Mouse (Mus musculus) granulocyte monocyte progenitor cell, adult 5-6 weeks (primary cell): Measurements from ENCODE around the gene Upk1a. TPM values are rescaled to one million over a fixed set of nuclear protein-coding genes. Genes with fewer than 3 reads are reported as not detected.

Experiments used
- ATAC-seq: replicated peaks from 2 replicates; pipeline ENCODE4 v1.8.0; 2016; ENCODE audit warnings: mild to moderate bottlenecking, moderate TSS enrichment, inconsistent platforms; ENCODE audit not compliant: poor library complexity, severe bottlenecking
- total RNA-seq, 2 experiments: library from RNA; stranded (forward) in 1 of 2; stranded (reverse) in 1 of 2; fragments of 200-712, 200-1000 nt in 1 of 2; fragments of >200 nt in 1 of 2; fragmentation: Nextera tagmentation in 1 of 2; gene quantifications; 2 replicates each; pipeline ENCODE4 v1.2.3; 2014 to 2017

Upk1a gene
- total RNA-seq (2014; fragmentation: Nextera tagmentation) (3.4 TPM in 1 of 2 replicates, not detected in the other), total RNA-seq (2017) (not detected in 2 replicates)

GRCm38 (mm10) chr7:30612654-30613402 is at the start of gene Upk1a:
TSS of gene Upk1a (minus strand) at chr7:30612847.
- no peak for ATAC-seq

- peak; percentile 98 for ATAC-seq
Measured at GRCm38 (mm10) chr7:30649591-30650540, 37.2 kb upstream of the Upk1a start, which contains the start of gene Rbm42. TSS of gene Rbm42 (minus strand) at chr7:30650317.

- no peak for ATAC-seq
Measured at GRCm38 (mm10) chr7:30639083-30639482, 26.4 kb upstream of the Upk1a start.

DNA sequence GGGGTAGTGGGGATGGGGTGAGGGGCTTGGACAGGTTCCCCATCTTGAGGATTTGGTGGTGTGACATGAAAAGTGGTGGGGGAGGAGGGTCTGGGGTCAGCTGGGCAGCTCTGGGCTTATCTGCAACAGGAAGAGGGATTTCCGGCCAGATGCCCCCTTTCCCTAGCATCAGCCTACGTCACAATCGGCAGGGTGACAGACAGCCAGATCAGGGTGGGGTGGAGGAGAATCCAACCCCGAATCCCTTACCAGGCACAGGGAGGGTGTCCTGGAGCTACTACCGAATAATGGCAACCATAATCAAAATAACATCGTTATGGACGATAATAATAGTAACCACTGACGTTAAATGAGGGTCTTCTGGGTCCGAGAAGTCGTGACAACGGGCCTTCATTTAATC is 23.7 kb upstream of the Upk1a start:
- ATAC-seq: 0 out of 2 replicates have a peak, but pooled peaks have one; percentile 20

- ATAC-seq: no peak
Measured at GRCm38 (mm10) chr7:30635752-30636151, 23.1 kb upstream of the Upk1a start, which contains the start of gene Etv2. TSS of gene Etv2 (minus strand) at chr7:30635852.

GRCm38 (mm10) chr7:30634621-30635020 is 22.0 kb upstream of the Upk1a start:
- ATAC-seq: peak; percentile 85

GRCm38 (mm10) chr7:30633762-30634412 is 21.2 kb upstream of the Upk1a start:
- ATAC-seq: peak; percentile 7; the same call in 1 of the 2 replicates

GRCm38 (mm10) chr7:30629013-30629412 is 16.4 kb upstream of the Upk1a start:
- no peak for ATAC-seq

DNA sequence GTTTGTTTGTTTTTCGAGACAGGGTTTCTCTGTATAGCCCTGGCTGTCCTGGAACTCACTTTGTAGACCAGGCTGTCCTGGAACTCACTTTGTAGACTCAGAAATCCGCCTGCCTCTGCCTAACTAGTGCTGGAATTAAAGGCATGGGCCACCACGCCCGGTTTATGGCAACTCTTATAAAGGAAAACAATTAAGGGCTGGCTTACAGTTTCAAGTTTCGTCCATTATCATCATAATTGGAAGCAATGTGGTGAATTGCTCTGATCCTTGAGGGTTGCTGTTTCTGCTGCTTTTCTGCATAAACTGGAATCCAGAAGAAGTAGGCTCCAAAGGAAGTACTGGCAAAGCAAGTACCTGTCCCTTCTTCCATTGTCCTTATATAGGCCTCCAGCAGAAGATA is 14.0 kb upstream of the Upk1a start:
- ATAC-seq: no peak

- ATAC-seq: peak; percentile 98
Measured at GRCm38 (mm10) chr7:30625530-30626384, 13.1 kb upstream of the Upk1a start, which contains the start of gene Cox6b1. TSS of gene Cox6b1 (minus strand) at chr7:30626151.

DNA sequence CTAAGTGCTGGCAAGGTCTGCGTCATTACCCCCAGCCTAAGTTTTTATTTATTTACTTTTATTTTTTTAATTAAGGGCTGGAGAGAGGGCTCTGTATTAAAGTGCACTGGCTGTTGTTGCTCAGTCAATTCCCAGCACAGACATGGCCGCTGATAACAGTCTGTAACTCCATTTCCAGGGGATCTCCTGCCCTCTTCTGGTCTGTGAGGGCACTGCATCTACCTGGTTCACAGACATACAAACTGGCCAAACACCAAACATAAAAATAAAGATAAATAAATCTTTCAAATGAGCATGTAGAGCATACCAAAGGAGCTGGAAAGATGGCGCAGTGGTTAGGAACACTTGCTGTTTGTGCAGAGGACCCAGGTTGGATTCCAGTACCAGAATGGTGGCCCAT is 6.6 kb upstream of the Upk1a start:
- peak; percentile 71 for ATAC-seq

DNA sequence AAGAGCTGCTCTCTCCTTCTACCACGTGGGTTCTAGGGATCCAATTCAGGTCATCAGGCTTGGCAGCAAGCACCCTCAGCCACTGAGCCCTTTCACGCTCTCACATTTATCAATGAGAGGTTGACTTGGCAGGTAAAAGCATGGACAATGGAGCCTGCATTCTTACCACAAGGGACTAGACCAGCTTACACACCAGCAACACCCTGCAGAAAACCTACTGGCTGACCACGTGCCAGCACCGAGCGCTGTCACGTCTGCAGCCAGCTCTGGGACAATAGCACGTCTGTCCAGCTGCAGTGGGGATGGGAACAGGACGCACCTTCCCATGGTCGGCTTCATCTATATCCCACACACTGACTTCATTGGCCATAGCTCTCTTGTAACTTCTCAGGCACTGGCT is 6.0 kb upstream of the Upk1a start:
- ATAC-seq: no peak

DNA sequence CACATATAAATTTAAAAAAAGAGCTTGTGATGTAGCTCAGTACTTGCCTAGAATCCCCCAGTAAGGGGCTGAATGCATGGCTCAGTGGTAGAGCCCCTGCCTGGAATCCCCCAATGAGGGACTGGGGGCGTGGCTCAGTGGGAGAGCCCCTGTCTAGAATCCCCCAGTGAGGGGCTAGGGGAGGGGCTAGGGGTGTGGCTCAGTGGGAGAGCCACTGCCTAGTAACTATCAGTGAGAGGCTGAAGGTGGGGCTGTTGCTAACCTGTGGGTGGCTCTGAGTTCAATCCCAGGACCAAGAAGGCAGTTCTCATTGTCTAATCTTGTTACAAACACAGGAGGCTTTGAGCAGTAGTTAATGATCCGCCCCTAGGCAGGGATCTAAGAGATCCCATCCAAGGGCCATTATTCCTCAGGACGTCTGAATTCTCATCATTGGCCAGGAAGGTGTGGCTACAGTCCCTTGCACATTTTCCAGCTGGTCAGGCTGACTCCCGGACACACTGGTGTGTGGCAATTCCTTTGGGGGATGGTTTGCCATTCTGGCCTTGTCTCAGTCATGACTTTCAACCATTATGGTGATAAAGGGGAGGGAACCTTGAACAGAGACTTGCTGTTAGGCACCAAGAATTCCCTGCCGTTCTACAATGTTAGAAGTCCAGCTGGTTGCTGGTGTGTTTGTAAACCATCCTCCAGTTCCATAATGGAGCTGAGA is 2.6 kb upstream of the Upk1a start:
- ATAC-seq: no peak

DNA sequence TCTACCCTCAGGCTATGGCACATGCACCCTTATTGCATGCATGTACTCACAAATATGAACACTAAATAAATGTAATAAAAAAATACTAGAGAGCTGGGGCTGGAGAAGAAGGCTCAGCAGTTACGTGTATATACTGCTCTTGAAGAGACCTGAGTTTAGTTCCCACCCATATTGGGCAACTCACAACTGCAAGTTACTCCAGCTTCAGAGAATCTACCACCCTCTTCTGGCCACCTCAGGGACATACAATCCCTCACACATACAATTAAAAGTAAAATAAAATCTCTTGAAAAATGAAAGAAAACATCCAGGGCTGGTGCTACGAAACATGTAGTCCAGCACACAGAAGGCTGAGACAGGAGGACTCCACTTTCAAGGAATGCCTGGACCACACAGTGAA is 1.8 kb upstream of the Upk1a start:
- peak; percentile 76 for ATAC-seq

DNA sequence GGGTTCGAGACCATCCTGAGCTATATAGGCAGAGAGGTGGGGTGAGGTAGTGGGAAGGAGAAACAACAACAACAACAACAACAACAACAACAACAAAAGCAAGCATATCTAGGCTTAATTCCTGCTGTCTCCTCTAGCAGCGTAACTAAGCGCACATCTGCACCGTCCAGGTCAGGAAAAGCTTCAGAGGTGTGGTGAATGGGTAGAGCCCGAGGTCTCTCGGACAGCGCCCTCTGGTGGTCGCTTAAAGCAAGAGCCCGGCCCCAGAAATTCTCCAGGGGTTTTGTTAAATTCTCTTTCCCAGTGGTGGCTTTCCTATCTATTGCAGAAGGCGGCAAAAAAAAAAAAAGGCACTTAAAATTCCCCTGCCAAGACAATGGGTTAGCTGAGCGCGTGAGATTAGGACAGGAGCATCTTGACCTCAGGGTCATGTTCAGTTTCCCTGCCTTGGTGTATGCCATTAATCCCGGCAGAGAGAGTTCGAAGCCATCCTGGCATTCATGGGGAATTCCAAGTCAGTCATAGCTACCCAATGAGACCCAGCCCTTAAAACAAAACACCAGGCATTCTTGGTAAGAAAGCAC is 974 bp upstream of the Upk1a start:
- peak; percentile 69 for ATAC-seq

DNA sequence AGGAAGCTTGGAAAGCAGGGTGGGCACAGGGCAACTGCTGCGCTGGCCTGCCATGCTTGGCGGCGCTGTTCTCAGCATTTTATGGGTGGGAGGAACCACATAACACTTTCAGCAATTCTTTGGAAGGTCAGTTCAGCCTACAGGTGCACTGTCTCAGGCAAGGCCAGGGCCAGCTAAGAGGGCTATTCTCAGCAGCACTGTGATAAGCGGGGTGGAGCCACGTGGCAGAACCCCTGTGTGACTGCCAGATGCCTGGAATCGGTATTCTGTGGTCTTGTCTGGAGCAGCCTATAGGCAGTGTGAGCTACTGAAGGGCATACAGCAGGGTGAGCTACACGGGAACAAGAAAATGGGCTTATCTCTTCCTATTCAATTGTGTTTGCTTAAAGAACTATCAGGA is 2.6 kb downstream of the Upk1a start:
- no peak for ATAC-seq

GRCm38 (mm10) chr7:30608476-30608875 is 4.2 kb downstream of the Upk1a start:
- ATAC-seq: no peak

DNA sequence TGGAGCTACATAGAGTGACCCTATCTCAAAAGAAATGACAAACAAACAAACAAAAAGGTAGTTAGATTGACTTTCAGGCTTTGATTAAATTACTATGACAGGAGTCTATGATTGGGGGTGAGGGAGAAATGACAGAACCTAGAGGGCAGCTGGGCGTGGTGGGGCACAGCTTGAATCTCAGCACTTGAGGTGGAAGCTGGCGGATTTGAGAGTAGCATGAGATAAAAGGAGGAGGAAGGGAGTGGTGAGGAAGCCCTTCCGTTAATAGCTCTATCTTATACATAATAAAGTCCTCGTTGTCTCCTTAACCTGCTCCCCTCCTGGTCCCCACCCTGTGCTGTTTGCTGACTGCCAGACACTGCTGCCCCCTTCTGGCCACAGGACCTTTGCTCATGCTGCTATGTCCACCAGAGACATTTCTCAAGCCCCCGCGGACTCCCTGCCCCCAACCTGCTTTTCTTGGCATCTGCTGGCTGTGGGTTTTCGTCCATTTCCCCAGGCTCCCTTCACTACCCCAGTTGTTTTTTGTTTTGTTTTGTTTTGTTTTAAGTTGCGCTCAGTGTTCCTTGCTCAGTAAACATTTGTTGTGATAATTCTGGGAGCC is 4.8 kb downstream of the Upk1a start:
- ATAC-seq: peak; percentile 92
